Mouse (Mus musculus): ENCODE measurements around the gene Foxj1. TPM values are rescaled to one million over a fixed set of nuclear protein-coding genes. Genes with fewer than 3 reads are reported as not detected.
A peak's percentile ranks its signal among the peaks of the same experiment; 100 is the strongest.
"Not testable (repeated sequence)": the region's sequence is repeated elsewhere in the genome, so short reads cannot be mapped to it uniquely, and the experiment has no call there.

Foxj1 gene
- polyA plus RNA-seq (2014; fragmentation: Nextera tagmentation; extraction: Ambion mirVana), result 0.07 TPM in 1 of 2 replicates, not detected in the other

GRCm38 (mm10) chr11:116335244-116336036 lies at the start of gene Foxj1:
Foxj1 (minus strand) TSS chr11:116335399.
- no peaks in the 10 kb centered on the region for H3K36me3 ChIP-seq (ENCODE audit: control insufficient read depth, insufficient read depth, low read length)
- H3K27ac ChIP-seq (ENCODE audit: low read depth, low read length), result no peak within 1 kb of the TSS
- peak within 1 kb of the TSS; percentile 87 for H3K4me2 ChIP-seq
- H3K27me3 ChIP-seq (ENCODE audit: control insufficient read depth, insufficient read depth, low read length), result peaks cover 48% of the 10 kb centered on the region
- H3K9ac ChIP-seq (ENCODE audit: low read depth, low read length), result peak within 1 kb of the TSS; percentile 67
- H3K4me3 ChIP-seq (ENCODE audit: low read depth, low read length), result peak within 1 kb of the TSS; percentile 59
- H3K9me3 ChIP-seq (replicated peaks; ENCODE audit: control insufficient read depth, low read length), result no peaks in the 10 kb centered on the region
- H3K4me1 ChIP-seq (ENCODE audit: control insufficient read depth, insufficient read depth, low read length), result peaks cover 23% of the 10 kb centered on the region
- WGBS (ENCODE audit: insufficient replicate concordance), result under 1% methylated on average over 61 of the region's 61 CpGs
- peak; percentile 76 for ATAC-seq (replicated peaks; ENCODE audit: insufficient number of reproducible peaks, low FRiP score, low TSS enrichment)

DNA sequence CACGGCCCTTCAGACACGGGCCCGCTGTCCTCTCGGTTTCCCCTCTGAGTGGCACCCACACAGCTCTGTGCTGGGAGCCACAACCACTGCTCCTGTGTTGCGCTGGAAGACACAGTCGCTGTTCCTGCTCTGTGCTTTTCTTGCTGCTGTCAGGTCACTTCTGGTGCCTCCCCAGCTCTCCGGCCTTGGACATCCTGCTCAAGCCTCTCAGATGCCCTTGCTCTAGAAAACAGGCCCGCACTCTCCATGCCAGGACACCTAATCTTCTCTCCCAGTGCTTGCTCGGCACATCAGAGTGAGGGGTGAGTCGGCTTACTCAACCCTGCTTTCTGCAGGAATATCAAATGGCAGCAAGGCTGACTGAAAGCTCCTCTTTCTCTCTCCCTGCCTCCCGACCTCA lies 49.0 kb upstream of the Foxj1 start:
- WGBS (ENCODE audit: insufficient replicate concordance), result 75% methylated on average over 11 of the region's 11 CpGs
- H3K9ac ChIP-seq (ENCODE audit: low read depth, low read length), result no peak overlapping the region
- H3K4me3 ChIP-seq (ENCODE audit: low read depth, low read length), result no peak overlapping the region
- H3K36me3 ChIP-seq (ENCODE audit: control insufficient read depth, insufficient read depth, low read length), result no peaks in the 10 kb centered on the region
- no peak overlapping the region for H3K27ac ChIP-seq (ENCODE audit: low read depth, low read length)
- H3K4me1 ChIP-seq (ENCODE audit: control insufficient read depth, insufficient read depth, low read length), result peaks cover 21% of the 10 kb centered on the region
- no peaks in the 10 kb centered on the region for H3K27me3 ChIP-seq (ENCODE audit: control insufficient read depth, insufficient read depth, low read length)
- no peak for ATAC-seq (replicated peaks; ENCODE audit: insufficient number of reproducible peaks, low FRiP score, low TSS enrichment)
- no peak overlapping the region for H3K4me2 ChIP-seq
- H3K9me3 ChIP-seq (replicated peaks; ENCODE audit: control insufficient read depth, low read length), result no peaks in the 10 kb centered on the region

DNA sequence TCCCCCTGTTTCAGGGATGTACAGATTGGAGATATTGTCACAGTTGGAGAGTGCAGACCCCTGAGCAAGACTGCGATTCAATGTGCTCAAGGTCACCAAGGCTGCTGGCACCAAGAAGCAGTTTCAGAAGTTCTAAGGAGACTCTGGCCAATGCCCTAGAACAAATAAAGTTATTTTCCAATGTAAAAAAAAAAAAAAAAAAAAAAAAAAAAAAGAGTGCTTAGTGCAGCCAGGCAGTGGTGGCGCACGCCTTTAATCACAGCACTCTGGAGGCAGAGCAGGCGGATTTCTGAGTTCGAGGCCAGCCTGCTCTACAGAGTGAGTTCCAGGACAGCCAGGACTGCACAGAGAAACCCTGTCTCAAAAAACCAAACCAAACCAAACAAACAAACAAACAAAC lies 47.9 kb upstream of the Foxj1 start:
- not testable (repeated sequence) for H3K27me3 ChIP-seq (ENCODE audit: control insufficient read depth, insufficient read depth, low read length); H3K9me3 ChIP-seq (replicated peaks; ENCODE audit: control insufficient read depth, low read length); H3K36me3 ChIP-seq (ENCODE audit: control insufficient read depth, insufficient read depth, low read length); H3K4me2 ChIP-seq; H3K9ac ChIP-seq (ENCODE audit: low read depth, low read length); H3K27ac ChIP-seq (ENCODE audit: low read depth, low read length); H3K4me3 ChIP-seq (ENCODE audit: low read depth, low read length); ATAC-seq (replicated peaks; ENCODE audit: insufficient number of reproducible peaks, low FRiP score, low TSS enrichment)
- H3K4me1 ChIP-seq (ENCODE audit: control insufficient read depth, insufficient read depth, low read length), result peaks cover 21% of the 10 kb centered on the region
- 90% methylated on average over 5 of the region's 5 CpGs for WGBS (ENCODE audit: insufficient replicate concordance)

- WGBS (ENCODE audit: insufficient replicate concordance), result 74% methylated on average over 7 of the region's 7 CpGs
These were observed 45.6 kb upstream of the Foxj1 start for GRCm38 (mm10) chr11:116380767-116381166.

DNA sequence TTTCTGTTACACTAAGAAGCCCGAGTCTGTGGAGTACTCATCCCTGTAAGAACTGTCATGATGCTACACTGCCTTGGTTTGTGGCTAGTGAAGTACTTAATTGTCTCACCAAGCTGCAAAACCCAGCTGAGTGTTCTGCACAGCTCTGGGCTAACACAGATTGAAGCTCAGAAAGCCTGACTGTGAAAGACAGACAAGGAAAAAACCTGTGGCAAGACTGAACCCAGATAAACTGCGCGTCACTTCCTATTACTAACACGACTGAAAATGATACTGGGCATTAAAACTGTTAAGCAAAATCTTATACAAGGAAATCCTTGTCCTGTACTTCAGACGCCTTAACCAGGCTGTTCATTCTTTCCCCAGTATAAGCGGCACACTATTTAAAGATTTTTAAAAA lies 44.3 kb upstream of the Foxj1 start:
- H3K27ac ChIP-seq (ENCODE audit: low read depth, low read length), result no peak overlapping the region
- ATAC-seq (replicated peaks; ENCODE audit: insufficient number of reproducible peaks, low FRiP score, low TSS enrichment), result no peak
- 70% methylated on average over 6 of the region's 6 CpGs for WGBS (ENCODE audit: insufficient replicate concordance)
- H3K4me2 ChIP-seq, result no peak overlapping the region
- no peak overlapping the region for H3K9ac ChIP-seq (ENCODE audit: low read depth, low read length)
- H3K4me3 ChIP-seq (ENCODE audit: low read depth, low read length), result no peak overlapping the region
- H3K9me3 ChIP-seq (replicated peaks; ENCODE audit: control insufficient read depth, low read length), result no peaks in the 10 kb centered on the region
- H3K36me3 ChIP-seq (ENCODE audit: control insufficient read depth, insufficient read depth, low read length), result no peaks in the 10 kb centered on the region
- H3K4me1 ChIP-seq (ENCODE audit: control insufficient read depth, insufficient read depth, low read length), result peaks cover 2% of the 10 kb centered on the region; the same call in 1 of the 2 replicates
- H3K27me3 ChIP-seq (ENCODE audit: control insufficient read depth, insufficient read depth, low read length), result no peaks in the 10 kb centered on the region

More at GRCm38 (mm10) chr11:116380767-116381166, 45.6 kb upstream of the Foxj1 start:
- H3K27ac ChIP-seq (ENCODE audit: low read depth, low read length), result no peak overlapping the region
- no peak for ATAC-seq (replicated peaks; ENCODE audit: insufficient number of reproducible peaks, low FRiP score, low TSS enrichment)
- H3K4me1 ChIP-seq (ENCODE audit: control insufficient read depth, insufficient read depth, low read length), result peaks cover 2% of the 10 kb centered on the region; the same call in 1 of the 2 replicates
- no peak overlapping the region for H3K9ac ChIP-seq (ENCODE audit: low read depth, low read length)
- no peaks in the 10 kb centered on the region for H3K36me3 ChIP-seq (ENCODE audit: control insufficient read depth, insufficient read depth, low read length)
- no peak overlapping the region for H3K4me2 ChIP-seq
- no peaks in the 10 kb centered on the region for H3K27me3 ChIP-seq (ENCODE audit: control insufficient read depth, insufficient read depth, low read length)
- H3K9me3 ChIP-seq (replicated peaks; ENCODE audit: control insufficient read depth, low read length), result no peaks in the 10 kb centered on the region
- no peak overlapping the region for H3K4me3 ChIP-seq (ENCODE audit: low read depth, low read length)

- no peak overlapping the region for H3K27ac ChIP-seq (ENCODE audit: low read depth, low read length)
- no peak overlapping the region for H3K4me2 ChIP-seq
- H3K4me1 ChIP-seq (ENCODE audit: control insufficient read depth, insufficient read depth, low read length), result peaks cover 2% of the 10 kb centered on the region; the same call in 1 of the 2 replicates
- H3K9me3 ChIP-seq (replicated peaks; ENCODE audit: control insufficient read depth, low read length), result no peaks in the 10 kb centered on the region
- WGBS (ENCODE audit: insufficient replicate concordance), result 56% methylated on average over 7 of the region's 7 CpGs
- ATAC-seq (replicated peaks; ENCODE audit: insufficient number of reproducible peaks, low FRiP score, low TSS enrichment), result no peak
- H3K4me3 ChIP-seq (ENCODE audit: low read depth, low read length), result no peak overlapping the region
- H3K9ac ChIP-seq (ENCODE audit: low read depth, low read length), result no peak overlapping the region
- H3K27me3 ChIP-seq (ENCODE audit: control insufficient read depth, insufficient read depth, low read length), result no peaks in the 10 kb centered on the region
- H3K36me3 ChIP-seq (ENCODE audit: control insufficient read depth, insufficient read depth, low read length), result no peaks in the 10 kb centered on the region
These were observed 41.9 kb upstream of the Foxj1 start for GRCm38 (mm10) chr11:116376945-116377661.

DNA sequence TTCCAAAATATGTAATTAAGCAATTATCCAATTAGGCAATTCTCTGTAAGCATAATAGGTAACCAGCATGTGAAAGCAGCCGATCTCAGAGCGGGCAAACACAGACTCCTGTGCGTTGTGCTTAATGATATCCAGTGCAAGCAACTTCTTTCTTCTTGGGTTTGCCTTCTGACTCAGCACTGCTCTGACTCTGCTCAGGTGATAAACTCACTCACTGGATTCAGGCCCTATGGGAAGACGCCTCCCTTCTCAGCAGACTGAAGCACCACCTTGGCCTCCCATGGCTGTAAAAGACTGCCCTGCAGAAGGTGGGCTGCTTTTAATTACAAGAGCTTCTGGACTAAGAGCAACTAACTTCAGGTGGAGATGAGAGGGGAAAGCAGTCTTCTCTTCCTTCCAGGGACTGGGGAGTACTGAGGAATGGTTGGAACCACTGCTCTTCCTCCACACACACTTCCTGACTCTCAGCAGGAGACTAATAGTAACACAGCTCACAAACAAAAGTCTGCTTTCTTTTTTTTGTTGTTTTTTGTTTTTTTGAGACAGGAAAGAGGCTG lies 36.8 kb upstream of the Foxj1 start:
- Histone ChIP-seq H3K4me2 (no peak overlapping the region), H3K27ac (ENCODE audit: low read depth, low read length) (no peak overlapping the region), H3K9me3 (replicated peaks; ENCODE audit: control insufficient read depth, low read length) (no peaks in the 10 kb centered on the region), H3K36me3 (ENCODE audit: control insufficient read depth, insufficient read depth, low read length) (no peaks in the 10 kb centered on the region), H3K4me3 (ENCODE audit: low read depth, low read length) (no peak overlapping the region), H3K9ac (ENCODE audit: low read depth, low read length) (no peak overlapping the region; the same call in 1 of the 2 replicates), H3K4me1 (ENCODE audit: control insufficient read depth, insufficient read depth, low read length) (peaks cover 10% of the 10 kb centered on the region; the same call in 1 of the 2 replicates), H3K27me3 (ENCODE audit: control insufficient read depth, insufficient read depth, low read length) (no peaks in the 10 kb centered on the region)
- 74% methylated on average over 4 of the region's 4 CpGs for WGBS (ENCODE audit: insufficient replicate concordance)
- no peak for ATAC-seq (replicated peaks; ENCODE audit: insufficient number of reproducible peaks, low FRiP score, low TSS enrichment)

- peak overlapping the region; percentile 3; the same call in 1 of the 2 replicates for H3K27ac ChIP-seq (ENCODE audit: low read depth, low read length)
- no peaks in the 10 kb centered on the region for H3K27me3 ChIP-seq (ENCODE audit: control insufficient read depth, insufficient read depth, low read length)
- WGBS (ENCODE audit: insufficient replicate concordance), result 28% methylated on average over 5 of the region's 5 CpGs
- H3K4me3 ChIP-seq (ENCODE audit: low read depth, low read length), result no peak overlapping the region
- no peak for ATAC-seq (replicated peaks; ENCODE audit: insufficient number of reproducible peaks, low FRiP score, low TSS enrichment)
- H3K9me3 ChIP-seq (replicated peaks; ENCODE audit: control insufficient read depth, low read length), result no peaks in the 10 kb centered on the region
- no peak overlapping the region for H3K9ac ChIP-seq (ENCODE audit: low read depth, low read length)
- no peaks in the 10 kb centered on the region for H3K36me3 ChIP-seq (ENCODE audit: control insufficient read depth, insufficient read depth, low read length)
- no peak overlapping the region for H3K4me2 ChIP-seq
- peaks cover 10% of the 10 kb centered on the region; the same call in 1 of the 2 replicates for H3K4me1 ChIP-seq (ENCODE audit: control insufficient read depth, insufficient read depth, low read length)
These were observed 34.4 kb upstream of the Foxj1 start for GRCm38 (mm10) chr11:116369633-116370032.
